Mouse (Mus musculus) CH12.LX (cell line): Measurements from ENCODE around the gene Lipk. TPM values are rescaled to one million over a fixed set of nuclear protein-coding genes. Genes with fewer than 3 reads are reported as not detected.

ENCODE experiments used
- DNase-seq: peaks from one replicate; pipeline ENCODE4 v3.0.0-alpha.2; 2013; ENCODE audit errors: extremely low read depth
- H3K27ac ChIP-seq: 2 replicates; pipeline ENCODE4 v1.5.1; 2012; ENCODE audit warnings: low read depth, mild to moderate bottlenecking, control low read depth, moderate library complexity; ENCODE audit not compliant: insufficient read depth
- H3K27me3 ChIP-seq: replicated peaks from 2 replicates; pipeline ENCODE3; 2012; ENCODE audit warnings: inconsistent platforms
- H3K36me3 ChIP-seq, 2 experiments: replicated peaks in 1 of 2; 2 replicates each; pipeline versions ENCODE3 to v1.6.1; 2012; ENCODE audit warnings: inconsistent platforms in 1 of 2, low read length in 1 of 2, mild to moderate bottlenecking in 1 of 2, mixed read lengths in 1 of 2, moderate library complexity in 1 of 2; ENCODE audit not compliant: control insufficient read depth in 1 of 2, insufficient read depth in 1 of 2
- H3K4me1 ChIP-seq, 2 experiments: 2 replicates each; pipeline ENCODE4 v1.6.1; 2012; ENCODE audit warnings: inconsistent platforms in 1 of 2, moderate library complexity in 1 of 2; ENCODE audit not compliant: insufficient read depth in 2 of 2, control insufficient read depth in 1 of 2
- H3K4me2 ChIP-seq: 2 replicates; pipeline ENCODE4 v1.6.1; 2012; ENCODE audit warnings: low read depth, mild to moderate bottlenecking, control low read depth; ENCODE audit not compliant: poor library complexity, insufficient read depth, severe bottlenecking
- H3K4me3 ChIP-seq, 3 experiments: fragments of 150-350 bp in 1 of 3; sonication (generic) in 1 of 3; replicated peaks in 1 of 3; 2 replicates each; pipeline versions ENCODE3 to v1.5.1; 2011 to 2012; ENCODE audit warnings: low read depth in 2 of 3, low read length in 2 of 3, mild to moderate bottlenecking in 2 of 3, moderate library complexity in 2 of 3, control low read depth in 1 of 3, improper control_type of control experiment in 1 of 3, inconsistent platforms in 1 of 3, mixed read lengths in 1 of 3; ENCODE audit not compliant: poor library complexity in 1 of 3
- H3K79me2 ChIP-seq: replicated peaks from 2 replicates; pipeline ENCODE4 v1.6.1; 2012; ENCODE audit warnings: mild to moderate bottlenecking, moderate library complexity; ENCODE audit not compliant: control insufficient read depth, poor library complexity, insufficient read depth, severe bottlenecking; ENCODE audit errors: extremely low read depth
- H3K9ac ChIP-seq: 2 replicates; pipeline ENCODE4 v1.6.1; 2012; ENCODE audit warnings: low read depth, mild to moderate bottlenecking, control low read depth, moderate library complexity; ENCODE audit not compliant: insufficient read depth
- H3K9me3 ChIP-seq: replicated peaks from 2 replicates; pipeline ENCODE3; 2012; ENCODE audit warnings: low read length, inconsistent platforms, mixed read lengths
- CHD1 ChIP-seq: IDR thresholded peaks from 2 replicates; pipeline ENCODE4 v1.6.1; 2012; ENCODE audit warnings: low read depth, low read length, improper control_type of control experiment, inconsistent platforms
- E2F4 ChIP-seq: IDR thresholded peaks from 2 replicates; pipeline ENCODE4 v1.6.1; 2011; ENCODE audit warnings: low read depth, low read length, improper control_type of control experiment; ENCODE audit not compliant: insufficient replicate concordance
- EP300 ChIP-seq: IDR thresholded peaks from 2 replicates; pipeline ENCODE4 v1.6.1; 2011; ENCODE audit warnings: low read length, improper control_type of control experiment
- GABPA ChIP-seq: IDR thresholded peaks from 2 replicates; pipeline ENCODE4 v1.6.1; 2012; ENCODE audit warnings: low read depth, low read length, improper control_type of control experiment, inconsistent platforms; ENCODE audit not compliant: insufficient replicate concordance
- JUN ChIP-seq: IDR thresholded peaks from 2 replicates; pipeline ENCODE4 v1.6.1; 2011; ENCODE audit warnings: low read depth, mild to moderate bottlenecking, low read length, improper control_type of control experiment, moderate library complexity; ENCODE audit not compliant: insufficient read depth
- JUND ChIP-seq: conservative IDR thresholded peaks from 2 replicates; pipeline ENCODE4 v1.6.1; 2011; ENCODE audit warnings: low read depth, low read length, improper control_type of control experiment
- KAT2A ChIP-seq: IDR thresholded peaks from 2 replicates; pipeline ENCODE4 v1.6.1; 2012; ENCODE audit warnings: low read length, improper control_type of control experiment, inconsistent platforms; ENCODE audit not compliant: insufficient replicate concordance
- MAX ChIP-seq: IDR thresholded peaks from 2 replicates; pipeline ENCODE4 v1.6.1; 2011; ENCODE audit warnings: low read length, improper control_type of control experiment
- MAZ ChIP-seq: IDR thresholded peaks from 2 replicates; pipeline ENCODE4 v1.6.1; 2012; ENCODE audit warnings: low read depth, mild to moderate bottlenecking, inconsistent platforms, low read length, improper control_type of control experiment, moderate library complexity
- MYC ChIP-seq: IDR thresholded peaks from 2 replicates; pipeline ENCODE4 v1.6.1; 2011; ENCODE audit warnings: low read depth, mild to moderate bottlenecking, improper control_type of control experiment, low read length
- NELFE ChIP-seq: IDR thresholded peaks from 2 replicates; pipeline ENCODE4 v1.6.1; 2011; ENCODE audit warnings: low read depth, low read length, improper control_type of control experiment
- PAX5 ChIP-seq: IDR thresholded peaks from 2 replicates; pipeline ENCODE4 v1.6.1; 2012; ENCODE audit warnings: low read length, inconsistent platforms, mixed read lengths
- POLR2A ChIP-seq: IDR thresholded peaks from 2 replicates; pipeline ENCODE4 v1.6.1; 2011; ENCODE audit warnings: low read depth, mild to moderate bottlenecking, improper control_type of control experiment, low read length
- POLR2AphosphoS2 ChIP-seq: IDR thresholded peaks from 2 replicates; pipeline ENCODE4 v1.6.1; 2011; ENCODE audit warnings: low read depth, low read length, improper control_type of control experiment
- RAD21 ChIP-seq: IDR thresholded peaks from 2 replicates; pipeline ENCODE4 v1.6.1; 2011; ENCODE audit warnings: low read depth, mild to moderate bottlenecking, low read length, improper control_type of control experiment, moderate library complexity
- RCOR1 ChIP-seq: conservative IDR thresholded peaks from 2 replicates; pipeline ENCODE4 v1.6.1; 2012; ENCODE audit warnings: low read depth, mild to moderate bottlenecking, inconsistent platforms, low read length, improper control_type of control experiment
- SIN3A ChIP-seq: IDR thresholded peaks from 2 replicates; pipeline ENCODE4 v1.6.1; 2012; ENCODE audit warnings: low read length, improper control_type of control experiment, inconsistent platforms
- TBP ChIP-seq: conservative IDR thresholded peaks from 2 replicates; pipeline ENCODE4 v1.6.1; 2011; ENCODE audit warnings: low read depth, low read length, improper control_type of control experiment
- ZMIZ1 ChIP-seq: IDR thresholded peaks from 2 replicates; pipeline ENCODE4 v1.6.1; 2012; ENCODE audit warnings: low read depth, mild to moderate bottlenecking, inconsistent platforms, low read length, improper control_type of control experiment
- dilution Hi-C: fragments of 300-500 bp; cut with MboI; formaldehyde crosslinking; loops from 2 replicates; pipeline ENCODE4 v1.14.3; 2020; ENCODE audit warnings: low sequenced_read_pairs; ENCODE audit not compliant: extremely low pct_unique_long_range_greater_than_20kb, extremely low pct_ligation_motif_present
- in situ Hi-C: fragments of 300-500 bp; cut with MboI; formaldehyde crosslinking; loops from 3 replicates; pipeline ENCODE4 v1.14.3; 2019; ENCODE audit warnings: low sequenced_read_pairs, low pct_ligation_motif_present, low pct_unique_long_range_greater_than_20kb, mixed read lengths
- polyA plus RNA-seq: library from polyadenylated mRNA; unstranded; fragments of >175 nt; gene quantifications from 2 replicates; pipeline ENCODE4 v1.2.1, GENCODE M21; 2012; ENCODE audit warnings: low read depth; ENCODE audit not compliant: insufficient read length
- total RNA-seq, 2 experiments: library from RNA; depleted of rRNA; stranded (reverse); fragments of 300-350 nt in 1 of 2; fragments of >200 nt in 1 of 2; gene quantifications; 2 replicates each; pipeline ENCODE4 v1.2.3; 2012 to 2014

Lipk gene
- total RNA-seq (2012; rRNA removed) (not detected in 2 replicates), total RNA-seq (2014; rRNA removed) (not detected in 2 replicates), polyA plus RNA-seq (not detected in 2 replicates)

DNA sequence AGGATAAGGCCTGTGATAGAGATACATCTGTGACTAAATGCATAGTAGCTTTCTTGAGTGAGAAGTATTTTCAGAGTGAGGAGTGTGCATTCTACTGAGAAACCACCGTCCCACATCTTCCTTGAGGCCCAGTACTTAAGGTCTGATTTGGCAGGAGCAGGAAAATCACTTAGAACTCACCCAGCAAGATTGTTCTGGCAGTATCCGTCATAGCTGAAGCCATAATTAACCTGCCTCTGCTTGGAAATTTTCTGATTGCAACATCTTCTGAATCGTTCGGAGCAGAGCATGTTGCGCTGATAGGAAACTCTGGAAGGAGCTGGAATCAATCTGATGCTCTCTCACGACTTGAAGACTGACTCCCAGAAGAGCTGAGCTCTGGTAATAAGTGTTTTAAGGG is at the start of gene Lipk:
Lipk (plus strand) TSS at position 289 of the 400 bp plus-strand sequence.
- H3K27ac ChIP-seq = no peak within 1 kb of the TSS
- DNase-seq = no peak
- no peaks in the 10 kb centered on the region for H3K9me3 ChIP-seq
- no peak within 1 kb of the TSS for H3K9ac ChIP-seq
- no peaks in the 10 kb centered on the region for H3K36me3 ChIP-seq
- no peaks in the 10 kb centered on the region for H3K4me1 ChIP-seq
- dilution Hi-C loops (no loop called here), in situ Hi-C loops (no loop called here)
- H3K27me3 ChIP-seq = no peaks in the 10 kb centered on the region
- TF ChIP-seq NELFE (no peak), RCOR1 (no peak), GABPA (no peak), SIN3A (no peak), CHD1 (no peak), JUN (no peak)
- TF ChIP-seq, all 38 proteins: peak for 0
- no peak within 1 kb of the TSS for H3K4me2 ChIP-seq
- no peak within 1 kb of the TSS for H3K4me3 ChIP-seq
- no peaks in the 10 kb centered on the region for H3K79me2 ChIP-seq

DNA sequence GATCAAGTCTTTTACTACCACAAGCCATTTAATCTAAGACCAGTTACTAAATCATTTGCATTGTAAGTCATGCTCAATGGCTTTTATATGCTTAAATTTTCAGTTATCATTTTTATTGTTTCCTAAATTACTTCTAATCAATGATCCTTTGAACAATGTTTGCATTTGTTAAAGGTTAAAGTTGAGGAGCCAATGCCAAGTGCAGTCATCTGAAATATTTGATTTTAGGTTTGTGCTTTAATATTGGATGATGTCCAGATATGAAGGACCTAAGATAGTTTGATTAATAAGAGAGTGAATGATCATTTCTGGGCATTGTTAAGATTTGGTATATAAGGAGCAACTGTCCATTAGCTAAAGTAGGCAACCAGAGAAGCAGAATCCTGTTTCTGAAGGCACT is 47.2 kb upstream of the Lipk start, which contains the start of gene Lipf:
Lipf (plus strand) TSS at position 301 of the 400 bp plus-strand sequence.
- H3K9ac ChIP-seq = no peak within 1 kb of the TSS
- H3K9me3 ChIP-seq = no peaks in the 10 kb centered on the region
- no peak for TF ChIP-seq EP300
- no peak for TF ChIP-seq POLR2A
- no peak for TF ChIP-seq POLR2AphosphoS2
- no peak for TF ChIP-seq MAX
- TF ChIP-seq KAT2A = no peak
- TF ChIP-seq ZMIZ1 = no peak
- TF ChIP-seq MAZ = no peak
- TF ChIP-seq MYC = no peak
- no peak for TF ChIP-seq JUND
- no peak for TF ChIP-seq E2F4
- TF ChIP-seq RAD21 = no peak
- no peak for TF ChIP-seq JUN
- no peak for TF ChIP-seq TBP
- no peak for TF ChIP-seq PAX5
- no peak for DNase-seq
- no peak within 1 kb of the TSS for H3K4me2 ChIP-seq
- H3K4me3 ChIP-seq = no peak within 1 kb of the TSS
- H3K4me1 ChIP-seq = no peaks in the 10 kb centered on the region
- H3K79me2 ChIP-seq = no peaks in the 10 kb centered on the region
- no peaks in the 10 kb centered on the region for H3K36me3 ChIP-seq
- dilution Hi-C loops (no loop called here), in situ Hi-C loops (no loop called here)
- H3K27ac ChIP-seq = no peak within 1 kb of the TSS
- H3K27me3 ChIP-seq = no peaks in the 10 kb centered on the region
